Mouse (Mus musculus) urinary bladder, adult 18-20 months (tissue): Measurements from ENCODE around the gene Abtb1.

Source experiments
- DNase-seq, 2 experiments: peaks; one replicate each; pipeline ENCODE4 v3.0.0; 2022; ENCODE audit warnings: low spot score in 2 of 2, mixed read lengths in 2 of 2

Abtb1 gene

DNA sequence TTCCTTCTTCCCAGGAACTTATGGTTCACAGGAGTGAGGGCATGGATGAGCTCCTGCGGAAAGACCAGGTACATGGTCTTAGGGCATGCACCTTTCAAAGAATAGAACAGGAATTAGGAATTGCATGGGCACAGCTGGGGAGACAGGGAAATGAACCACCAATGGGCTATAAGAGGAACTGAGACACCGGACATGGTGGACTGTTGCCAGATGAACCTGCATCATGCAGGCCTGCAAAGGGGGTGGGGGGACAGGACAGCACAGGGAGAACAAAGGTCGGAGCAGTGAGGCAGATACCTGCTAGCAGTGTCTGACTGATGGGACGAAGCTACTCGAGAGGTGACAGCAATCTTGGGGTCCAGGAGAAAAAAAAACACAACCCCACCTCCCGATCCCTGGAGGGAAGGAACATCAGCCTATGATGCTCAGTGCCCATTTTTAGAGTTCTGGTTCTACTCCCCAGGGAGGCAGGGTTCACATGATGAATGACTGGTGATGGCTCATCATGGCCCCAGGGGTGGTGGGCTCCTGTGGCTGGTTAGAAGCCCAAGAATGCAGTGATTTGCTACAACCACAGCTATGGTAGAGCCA is 11.6 kb downstream of the Abtb1 start:
- DNase-seq: no peak

- no peak for DNase-seq
These were observed 12.2 kb downstream of the Abtb1 start for GRCm38 (mm10) chr6:88829579-88829978.

- DNase-seq: no peak
These were observed 13.4 kb downstream of the Abtb1 start for GRCm38 (mm10) chr6:88828206-88829009.

- DNase-seq: no peak
These were observed 14.2 kb downstream of the Abtb1 start for GRCm38 (mm10) chr6:88827395-88828205.

- DNase-seq: no peak
These were observed 14.8 kb downstream of the Abtb1 start for GRCm38 (mm10) chr6:88826965-88827364.

- no peak for DNase-seq
These were observed 15.2 kb downstream of the Abtb1 start for GRCm38 (mm10) chr6:88826545-88826944.

GRCm38 (mm10) chr6:88826088-88826487 is 15.7 kb downstream of the Abtb1 start:
- DNase-seq: no peak

DNA sequence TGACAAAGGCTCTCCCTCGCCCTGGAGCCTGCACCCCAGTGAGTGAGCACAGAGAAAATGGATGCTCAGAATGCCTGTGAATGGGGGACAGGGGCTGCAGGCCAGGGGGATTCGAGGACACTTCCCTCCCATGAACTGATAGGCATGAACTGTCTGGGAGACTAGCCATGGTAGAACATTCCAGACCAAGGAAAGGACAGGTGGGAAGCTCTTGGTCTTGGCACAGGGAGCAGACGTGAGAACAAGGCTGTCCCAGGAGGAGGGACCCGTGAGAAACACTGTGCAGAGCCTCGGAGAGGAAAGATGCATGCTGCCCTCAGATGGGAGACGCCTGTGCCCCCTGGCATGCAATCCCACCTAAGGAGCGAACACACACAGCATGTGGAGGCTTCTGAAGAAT is 17.6 kb downstream of the Abtb1 start:
- no peak for DNase-seq

- no peak for DNase-seq
These were observed 19.9 kb downstream of the Abtb1 start for GRCm38 (mm10) chr6:88821901-88822300.

DNA sequence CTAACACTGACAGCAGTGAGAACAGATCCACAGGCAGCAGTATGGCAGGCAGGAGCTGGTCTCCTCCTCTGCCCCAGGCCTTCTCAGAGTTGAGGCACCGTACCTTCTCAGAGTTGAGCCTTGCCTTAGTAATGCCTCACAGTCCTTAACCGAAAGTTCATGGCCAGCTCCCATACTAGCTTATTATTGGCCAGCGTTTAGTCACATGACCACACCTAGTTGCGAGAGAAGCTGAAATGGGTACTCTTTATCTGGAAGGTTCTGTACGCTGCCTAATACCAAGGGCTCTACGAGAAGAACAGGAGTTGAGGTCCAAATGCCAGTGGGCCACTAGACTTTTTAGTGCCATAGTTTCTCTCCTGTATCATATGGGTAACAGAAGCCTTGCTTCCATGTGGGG is 20.5 kb downstream of the Abtb1 start:
- DNase-seq: no peak

GRCm38 (mm10) chr6:88820853-88821252 is 20.9 kb downstream of the Abtb1 start:
- no peak for DNase-seq

- DNase-seq: no peak
These were observed 24.9 kb downstream of the Abtb1 start for GRCm38 (mm10) chr6:88816913-88817312.

- DNase-seq: no peak
These were observed 26.3 kb downstream of the Abtb1 start for GRCm38 (mm10) chr6:88815489-88815888.

GRCm38 (mm10) chr6:88815036-88815435 is 26.7 kb downstream of the Abtb1 start:
- no peak for DNase-seq

GRCm38 (mm10) chr6:88813832-88814231 is 28.0 kb downstream of the Abtb1 start:
- no peak for DNase-seq

DNA sequence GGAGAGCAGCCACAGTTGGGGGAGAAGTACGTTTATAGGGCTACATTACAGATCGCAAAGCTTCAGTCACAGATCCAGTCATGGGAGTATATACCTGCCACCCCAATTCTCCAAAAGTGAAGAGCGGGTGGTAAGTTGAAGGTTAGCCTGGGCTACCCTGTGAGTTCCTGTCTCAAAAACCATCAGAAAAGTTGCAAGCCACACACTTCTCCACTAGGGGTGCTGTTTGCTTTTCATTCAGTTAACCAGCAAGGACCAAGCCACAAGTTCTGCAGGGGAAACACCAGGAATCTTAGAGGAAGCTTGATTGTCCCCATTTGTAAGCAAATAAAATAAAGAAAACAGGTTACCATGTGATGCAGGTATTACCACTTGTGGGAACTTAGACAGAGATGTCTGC is 28.9 kb downstream of the Abtb1 start:
- no peak for DNase-seq

DNA sequence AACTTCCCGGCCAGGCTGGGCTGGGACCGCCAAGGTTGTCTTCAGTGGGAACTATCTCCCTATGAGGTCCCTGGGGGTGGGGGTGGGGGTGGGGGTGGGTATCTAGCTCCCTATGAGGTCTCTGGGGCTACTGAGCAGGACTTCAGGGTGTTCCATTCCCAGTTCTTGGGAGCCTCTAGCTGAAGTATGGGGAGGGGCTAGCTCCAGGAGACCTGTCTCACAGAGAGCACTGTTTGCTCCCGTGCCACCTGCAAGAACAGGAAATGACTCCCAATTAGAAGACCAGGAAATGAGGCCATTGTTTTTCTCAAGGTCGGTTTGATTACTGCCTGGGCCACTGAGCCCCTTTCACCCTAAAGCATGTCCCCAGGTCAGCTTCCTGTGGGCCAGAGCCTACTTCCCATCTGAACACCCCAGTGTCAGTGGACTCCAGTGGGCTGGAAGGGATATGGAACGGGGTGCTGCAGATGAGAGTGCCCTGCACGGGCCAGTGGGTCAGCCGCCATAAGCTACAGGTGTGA is 29.8 kb downstream of the Abtb1 start:
- no peak for DNase-seq

GRCm38 (mm10) chr6:88811396-88811795 is 30.4 kb downstream of the Abtb1 start:
- no peak for DNase-seq

DNA sequence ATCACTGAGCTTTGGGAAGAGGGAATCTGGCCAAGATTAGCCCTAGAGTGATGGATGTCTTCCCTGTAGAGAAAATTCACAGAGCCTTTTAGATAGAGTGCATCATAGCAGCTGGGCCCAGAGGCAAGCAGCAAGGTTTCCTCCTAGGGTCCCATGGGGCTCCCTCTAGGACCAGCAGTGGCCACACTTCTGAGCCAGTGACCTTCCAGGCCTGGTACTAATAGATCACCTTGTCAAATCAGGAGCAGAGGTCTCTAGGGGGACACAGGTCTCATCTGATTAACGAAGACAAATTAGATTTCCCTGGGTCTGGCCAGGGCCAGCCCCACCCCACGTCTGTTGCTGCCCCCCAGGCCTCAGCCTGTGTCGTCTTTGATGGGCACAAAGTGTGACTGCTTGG is 31.5 kb downstream of the Abtb1 start:
- DNase-seq: no peak

- DNase-seq: no peak
These were observed 32.4 kb downstream of the Abtb1 start for GRCm38 (mm10) chr6:88809091-88810037.

DNA sequence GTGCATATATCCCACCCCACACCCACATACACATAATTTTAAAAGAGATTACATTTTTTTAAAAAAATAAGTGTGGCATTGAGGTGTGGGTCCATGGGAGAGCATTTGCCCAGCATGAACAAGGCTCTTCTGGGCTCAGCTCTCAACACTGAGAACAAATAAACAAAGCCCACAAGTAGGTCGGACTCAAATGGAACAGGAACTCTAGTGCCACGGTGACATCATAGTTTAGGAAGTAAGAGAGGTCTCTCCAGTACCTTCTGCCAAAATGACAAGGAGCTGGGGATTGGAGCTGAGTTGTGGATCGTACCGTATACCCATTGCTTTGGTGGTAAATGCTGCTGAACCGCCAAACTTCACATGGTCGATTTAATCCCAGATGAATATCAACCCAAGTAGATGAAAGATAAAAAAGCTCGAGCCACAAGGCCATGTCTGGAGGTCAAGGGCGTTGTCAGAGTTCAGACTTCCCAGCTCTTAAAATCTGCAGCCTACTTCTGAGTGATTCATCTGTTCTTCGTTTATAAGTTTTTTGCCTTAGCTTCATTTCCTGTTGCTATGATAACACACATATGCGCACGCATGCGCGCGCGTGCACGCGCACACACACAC is 36.7 kb downstream of the Abtb1 start:
- no peak for DNase-seq
